Mouse (Mus musculus) erythroid progenitor cell, adult 5-6 weeks (primary cell): ENCODE measurements around the gene Mnat1. TPM values are rescaled to one million over a fixed set of nuclear protein-coding genes. Genes with fewer than 3 reads are reported as not detected.

Experiments used
- ATAC-seq: replicated peaks from 2 replicates; pipeline ENCODE4 v1.8.0; 2016; ENCODE audit warnings: moderate number of reproducible peaks, mild to moderate bottlenecking, moderate TSS enrichment, inconsistent platforms; ENCODE audit not compliant: poor library complexity, low FRiP score, severe bottlenecking
- total RNA-seq, 2 experiments: library from RNA; stranded (forward) in 1 of 2; stranded (reverse) in 1 of 2; fragments of 150-400 nt in 1 of 2; fragments of 186-747, 209-891 nt in 1 of 2; gene quantifications; 2 replicates each; pipeline versions ENCODE4 v1.2.3 to v1.2.4; 2015 to 2017; ENCODE audit warnings: low replicate concordance in 2 of 2

The Mnat1 gene
- total RNA-seq, 2 experiments from 2014 or later: 1.4 to 5.0 TPM

GRCm38 (mm10) chr12:73295505-73296140 is 172.1 kb downstream of the Mnat1 start:
- no peak for ATAC-seq

GRCm38 (mm10) chr12:73298621-73299020 is 175.1 kb downstream of the Mnat1 start:
- ATAC-seq: no peak

- ATAC-seq: no peak
Measured at GRCm38 (mm10) chr12:73300531-73300930, 177.0 kb downstream of the Mnat1 start.

- ATAC-seq: no peak
Measured at GRCm38 (mm10) chr12:73304636-73305035, 181.1 kb downstream of the Mnat1 start.

GRCm38 (mm10) chr12:73307750-73308149 is 184.2 kb downstream of the Mnat1 start:
- no peak for ATAC-seq

GRCm38 (mm10) chr12:73308711-73309110 is 185.2 kb downstream of the Mnat1 start:
- no peak for ATAC-seq

- no peak for ATAC-seq
Measured at GRCm38 (mm10) chr12:73317706-73318686, 194.5 kb downstream of the Mnat1 start.

Other genes starting within 250 kb of the Mnat1 start
- gene Six6, start 183.8 kb upstream of the Mnat1 start, total RNA-seq (2015; ENCODE audit: low replicate concordance): not detected in 2 replicates
- not detected in 2 replicates for gene Six6, start 183.8 kb upstream of the Mnat1 start, total RNA-seq (2017; ENCODE audit: low replicate concordance)
- gene 4930447C04Rik, start 182.9 kb upstream of the Mnat1 start, total RNA-seq (2015; ENCODE audit: low replicate concordance): not detected in 2 replicates
- gene 4930447C04Rik, start 182.9 kb upstream of the Mnat1 start, total RNA-seq (2017; ENCODE audit: low replicate concordance): not detected in 2 replicates
- gene Six1, start 69.8 kb upstream of the Mnat1 start, total RNA-seq (2015; ENCODE audit: low replicate concordance): not detected in 2 replicates
- 0.51 TPM in 1 of 2 replicates, not detected in the other for gene Six1, start 69.8 kb upstream of the Mnat1 start, total RNA-seq (2017; ENCODE audit: low replicate concordance)
- not detected in 2 replicates for gene Six4, start 10.3 kb upstream of the Mnat1 start, total RNA-seq (2015; ENCODE audit: low replicate concordance)
- not detected in 2 replicates for gene Six4, start 10.3 kb upstream of the Mnat1 start, total RNA-seq (2017; ENCODE audit: low replicate concordance)
- gene Trmt5, start 163.0 kb downstream of the Mnat1 start, total RNA-seq (2015; ENCODE audit: low replicate concordance): 7.2 and 7.5 TPM in 2 replicates
- 1.4 and 4.8 TPM in 2 replicates for gene Trmt5, start 163.0 kb downstream of the Mnat1 start, total RNA-seq (2017; ENCODE audit: low replicate concordance)
- gene Slc38a6, start 163.1 kb downstream of the Mnat1 start, total RNA-seq (2015; ENCODE audit: low replicate concordance): 2.9 and 6.3 TPM in 2 replicates
- 0.30 and 0.51 TPM in 2 replicates for gene Slc38a6, start 163.1 kb downstream of the Mnat1 start, total RNA-seq (2017; ENCODE audit: low replicate concordance)